Mouse (Mus musculus): ENCODE data around the gene Nek1. TPM values are rescaled to one million over a fixed set of nuclear protein-coding genes. Genes with fewer than 3 reads are reported as not detected.
"Not testable (repeated sequence)": the region's sequence is repeated elsewhere in the genome, so short reads cannot be mapped to it uniquely, and the experiment has no call there.

Nek1 gene
- polyA plus RNA-seq, 1 experiment from 2014 or later: 24.1 TPM

- ATAC-seq (ENCODE audit: insufficient number of reproducible peaks, low FRiP score, low TSS enrichment, low read depth) (no peak), DNase-seq (ENCODE audit: low spot score) (no peak)
- H3K27me3 ChIP-seq (ENCODE audit: control insufficient read depth, insufficient read depth, low read length): no peaks in the 10 kb centered on the region
- H3K4me2 ChIP-seq (ENCODE audit: low read depth, severe bottlenecking): no peak overlapping the region
- H3K27ac ChIP-seq (replicated peaks; ENCODE audit: low read depth, low read length): no peak overlapping the region
- H3K9ac ChIP-seq (ENCODE audit: low read length): no peak overlapping the region
- H3K9me3 ChIP-seq (ENCODE audit: control insufficient read depth, low read length): no peaks in the 10 kb centered on the region
- H3K4me1 ChIP-seq (ENCODE audit: control insufficient read depth, insufficient read depth, low read length): no peaks in the 10 kb centered on the region
- no peaks in the 10 kb centered on the region for H3K36me3 ChIP-seq (ENCODE audit: control insufficient read depth, insufficient read depth, low read length)
- WGBS: 79% methylated on average over 9 of the region's 9 CpGs
- H3K4me3 ChIP-seq (ENCODE audit: low read depth, low read length): no peak overlapping the region
Measured at GRCm38 (mm10) chr8:60976818-60977217, 16.2 kb upstream of the Nek1 start.

- H3K27ac ChIP-seq (replicated peaks; ENCODE audit: low read depth, low read length): no peak overlapping the region
- no peaks in the 10 kb centered on the region for H3K36me3 ChIP-seq (ENCODE audit: control insufficient read depth, insufficient read depth, low read length)
- H3K4me1 ChIP-seq (ENCODE audit: control insufficient read depth, insufficient read depth, low read length): no peaks in the 10 kb centered on the region
- no peak overlapping the region for H3K4me3 ChIP-seq (ENCODE audit: low read depth, low read length)
- WGBS: 74% methylated on average over 5 of the region's 5 CpGs
- no peaks in the 10 kb centered on the region for H3K9me3 ChIP-seq (ENCODE audit: control insufficient read depth, low read length)
- DNase-seq (ENCODE audit: low spot score) (no peak), ATAC-seq (ENCODE audit: insufficient number of reproducible peaks, low FRiP score, low TSS enrichment, low read depth) (no peak)
- H3K27me3 ChIP-seq (ENCODE audit: control insufficient read depth, insufficient read depth, low read length): no peaks in the 10 kb centered on the region
- no peak overlapping the region for H3K9ac ChIP-seq (ENCODE audit: low read length)
- H3K4me2 ChIP-seq (ENCODE audit: low read depth, severe bottlenecking): no peak overlapping the region
Measured at GRCm38 (mm10) chr8:60978496-60978895, 14.5 kb upstream of the Nek1 start.

GRCm38 (mm10) chr8:60981388-60981787 lies 11.6 kb upstream of the Nek1 start:
- DNase-seq (ENCODE audit: low spot score) (no peak), ATAC-seq (ENCODE audit: insufficient number of reproducible peaks, low FRiP score, low TSS enrichment, low read depth) (no peak)
- 13% methylated on average over 1 of the region's 1 CpGs for WGBS

GRCm38 (mm10) chr8:60982701-60983687 lies 10.0 kb upstream of the Nek1 start, which contains the start of gene Clcn3:
Gene Clcn3, minus strand, starts transcription at chr8:60983300.
- Histone ChIP-seq H3K27me3 (ENCODE audit: control insufficient read depth, insufficient read depth, low read length) (no peaks in the 10 kb centered on the region), H3K9me3 (ENCODE audit: control insufficient read depth, low read length) (no peaks in the 10 kb centered on the region), H3K9ac (ENCODE audit: low read length) (peak within 1 kb of the TSS; percentile 65), H3K36me3 (ENCODE audit: control insufficient read depth, insufficient read depth, low read length) (no peaks in the 10 kb centered on the region), H3K4me1 (ENCODE audit: control insufficient read depth, insufficient read depth, low read length) (no peaks in the 10 kb centered on the region), H3K4me3 (ENCODE audit: low read depth, low read length) (peak within 1 kb of the TSS; percentile 66), H3K27ac (replicated peaks; ENCODE audit: low read depth, low read length) (peak within 1 kb of the TSS; percentile 32; the same call in 1 of the 2 replicates), H3K4me2 (ENCODE audit: low read depth, severe bottlenecking) (peak within 1 kb of the TSS; percentile 79)
- ATAC-seq (ENCODE audit: insufficient number of reproducible peaks, low FRiP score, low TSS enrichment, low read depth) (peak; percentile 99), DNase-seq (ENCODE audit: low spot score) (peak; percentile 97)
- WGBS: under 1% methylated on average over 101 of the region's 101 CpGs

More at GRCm38 (mm10) chr8:60981388-60981787, 11.6 kb upstream of the Nek1 start:
- Histone ChIP-seq H3K27ac (replicated peaks; ENCODE audit: low read depth, low read length) (no peak overlapping the region), H3K4me1 (ENCODE audit: control insufficient read depth, insufficient read depth, low read length) (no peaks in the 10 kb centered on the region), H3K27me3 (ENCODE audit: control insufficient read depth, insufficient read depth, low read length) (no peaks in the 10 kb centered on the region), H3K9me3 (ENCODE audit: control insufficient read depth, low read length) (no peaks in the 10 kb centered on the region), H3K36me3 (ENCODE audit: control insufficient read depth, insufficient read depth, low read length) (no peaks in the 10 kb centered on the region), H3K4me2 (ENCODE audit: low read depth, severe bottlenecking) (no peak overlapping the region), H3K4me3 (ENCODE audit: low read depth, low read length) (no peak overlapping the region), H3K9ac (ENCODE audit: low read length) (no peak overlapping the region)

GRCm38 (mm10) chr8:60983688-60984079 lies 9.3 kb upstream of the Nek1 start:
- Histone ChIP-seq H3K9ac (ENCODE audit: low read length) (no peak overlapping the region), H3K4me2 (ENCODE audit: low read depth, severe bottlenecking) (peak overlapping the region; percentile 79), H3K27ac (replicated peaks; ENCODE audit: low read depth, low read length) (no peak overlapping the region), H3K36me3 (ENCODE audit: control insufficient read depth, insufficient read depth, low read length) (no peaks in the 10 kb centered on the region), H3K4me1 (ENCODE audit: control insufficient read depth, insufficient read depth, low read length) (no peaks in the 10 kb centered on the region), H3K4me3 (ENCODE audit: low read depth, low read length) (peak overlapping the region; percentile 66), H3K9me3 (ENCODE audit: control insufficient read depth, low read length) (no peaks in the 10 kb centered on the region), H3K27me3 (ENCODE audit: control insufficient read depth, insufficient read depth, low read length) (no peaks in the 10 kb centered on the region)
- 18% methylated on average over 9 of the region's 9 CpGs for WGBS
- DNase-seq (ENCODE audit: low spot score): peak; percentile 49
- ATAC-seq (ENCODE audit: insufficient number of reproducible peaks, low FRiP score, low TSS enrichment, low read depth): peak; percentile 64; the same call in 1 of the 2 replicates

GRCm38 (mm10) chr8:60984260-60985010 lies 8.6 kb upstream of the Nek1 start:
- not testable (repeated sequence) for H3K9me3 ChIP-seq (ENCODE audit: control insufficient read depth, low read length); ATAC-seq (ENCODE audit: insufficient number of reproducible peaks, low FRiP score, low TSS enrichment, low read depth); H3K4me1 ChIP-seq (ENCODE audit: control insufficient read depth, insufficient read depth, low read length); H3K4me3 ChIP-seq (ENCODE audit: low read depth, low read length); H3K9ac ChIP-seq (ENCODE audit: low read length); DNase-seq (ENCODE audit: low spot score); H3K27me3 ChIP-seq (ENCODE audit: control insufficient read depth, insufficient read depth, low read length); H3K27ac ChIP-seq (replicated peaks; ENCODE audit: low read depth, low read length); H3K4me2 ChIP-seq (ENCODE audit: low read depth, severe bottlenecking); H3K36me3 ChIP-seq (ENCODE audit: control insufficient read depth, insufficient read depth, low read length)
- WGBS: 89% methylated on average over 17 of the region's 17 CpGs

GRCm38 (mm10) chr8:60992561-60992909 lies 460 bp upstream of the Nek1 start:
- H3K4me2 ChIP-seq (ENCODE audit: low read depth, severe bottlenecking): peak overlapping the region; percentile 46
- H3K4me3 ChIP-seq (ENCODE audit: low read depth, low read length): peak overlapping the region; percentile 74
- no peaks in the 10 kb centered on the region for H3K36me3 ChIP-seq (ENCODE audit: control insufficient read depth, insufficient read depth, low read length)
- peak; percentile 85 for DNase-seq (ENCODE audit: low spot score)
- no peak overlapping the region for H3K27ac ChIP-seq (replicated peaks; ENCODE audit: low read depth, low read length)
- no peaks in the 10 kb centered on the region for H3K27me3 ChIP-seq (ENCODE audit: control insufficient read depth, insufficient read depth, low read length)
- H3K4me1 ChIP-seq (ENCODE audit: control insufficient read depth, insufficient read depth, low read length): no peaks in the 10 kb centered on the region; the same call in 1 of the 2 replicates
- peak overlapping the region; percentile 56 for H3K9ac ChIP-seq (ENCODE audit: low read length)
- H3K9me3 ChIP-seq (ENCODE audit: control insufficient read depth, low read length): no peaks in the 10 kb centered on the region
- peak; percentile 91; the same call in 1 of the 2 replicates for ATAC-seq (ENCODE audit: insufficient number of reproducible peaks, low FRiP score, low TSS enrichment, low read depth)
- WGBS: 0% methylated on average over 16 of the region's 16 CpGs

GRCm38 (mm10) chr8:60993639-60993986 lies 618 bp downstream of the Nek1 start:
- 0 out of 2 replicates have a peak, but pooled peaks have one; percentile 2 for ATAC-seq (ENCODE audit: insufficient number of reproducible peaks, low FRiP score, low TSS enrichment, low read depth)
- Histone ChIP-seq H3K27me3 (ENCODE audit: control insufficient read depth, insufficient read depth, low read length) (no peaks in the 10 kb centered on the region), H3K27ac (replicated peaks; ENCODE audit: low read depth, low read length) (0 out of 2 replicates have a peak overlapping the region, but pooled peaks have one; percentile 75), H3K9me3 (ENCODE audit: control insufficient read depth, low read length) (no peaks in the 10 kb centered on the region), H3K4me1 (ENCODE audit: control insufficient read depth, insufficient read depth, low read length) (no peaks in the 10 kb centered on the region; the same call in 1 of the 2 replicates), H3K4me3 (ENCODE audit: low read depth, low read length) (peak overlapping the region; percentile 74), H3K36me3 (ENCODE audit: control insufficient read depth, insufficient read depth, low read length) (no peaks in the 10 kb centered on the region), H3K9ac (ENCODE audit: low read length) (peak overlapping the region; percentile 72), H3K4me2 (ENCODE audit: low read depth, severe bottlenecking) (peak overlapping the region; percentile 70)
- WGBS: 7% methylated on average over 12 of the region's 12 CpGs
- no peak for DNase-seq (ENCODE audit: low spot score)
